Mouse (Mus musculus) right cerebral cortex, postnatal 25 days (tissue): Measurements from ENCODE around the gene Dnajc28.

Source experiments
- DNase-seq: peaks from one replicate; pipeline ENCODE4 v3.0.0; 2022

The Dnajc28 gene

GRCm38 (mm10) chr16:91586244-91586643 lies 32.6 kb downstream of the Dnajc28 start:
- no peak for DNase-seq

- no peak for DNase-seq
Measured at GRCm38 (mm10) chr16:91585617-91586016, 33.2 kb downstream of the Dnajc28 start.

DNA sequence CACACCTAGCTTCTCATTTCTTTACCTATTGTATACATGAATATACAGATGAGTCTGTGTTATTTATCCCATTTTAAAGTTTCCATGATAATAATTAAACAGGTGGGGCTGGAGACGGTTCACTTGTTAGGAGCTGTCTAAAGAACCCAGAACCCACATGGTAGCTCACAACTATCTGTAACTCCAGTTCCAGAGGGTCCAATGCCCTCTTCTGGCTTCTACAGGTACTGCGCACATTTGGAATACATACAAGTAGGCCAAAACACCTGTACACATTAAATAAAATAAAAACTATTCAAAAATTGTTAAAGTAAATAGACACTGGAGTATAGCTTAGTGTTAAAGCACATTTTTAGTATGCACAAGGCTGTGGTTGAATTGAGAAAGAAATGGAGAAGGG lies 36.5 kb downstream of the Dnajc28 start:
- no peak for DNase-seq

- no peak for DNase-seq
Measured at GRCm38 (mm10) chr16:91578980-91579720, 39.7 kb downstream of the Dnajc28 start.

DNA sequence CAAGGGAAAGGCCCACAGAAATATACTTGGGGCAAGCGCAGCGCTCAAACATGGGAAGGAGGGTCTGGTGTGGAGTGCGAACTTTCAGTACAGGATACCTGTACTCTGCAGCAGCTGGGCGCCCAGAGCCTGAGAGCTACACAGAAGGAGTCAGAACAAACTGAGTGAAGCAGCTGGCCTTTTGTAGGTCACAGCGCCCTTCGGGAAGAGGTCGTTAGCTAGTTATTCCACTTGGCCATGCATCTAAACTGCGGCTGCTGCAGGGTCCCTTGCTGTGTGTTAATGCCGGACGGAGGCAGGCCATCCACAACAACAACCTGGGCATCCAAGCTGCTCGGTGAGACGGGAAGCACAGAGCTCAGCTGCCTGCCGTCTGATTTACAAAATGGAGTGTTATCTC lies 43.7 kb downstream of the Dnajc28 start:
- no peak for DNase-seq

GRCm38 (mm10) chr16:91571105-91571504 lies 47.7 kb downstream of the Dnajc28 start:
- DNase-seq, result no peak

DNA sequence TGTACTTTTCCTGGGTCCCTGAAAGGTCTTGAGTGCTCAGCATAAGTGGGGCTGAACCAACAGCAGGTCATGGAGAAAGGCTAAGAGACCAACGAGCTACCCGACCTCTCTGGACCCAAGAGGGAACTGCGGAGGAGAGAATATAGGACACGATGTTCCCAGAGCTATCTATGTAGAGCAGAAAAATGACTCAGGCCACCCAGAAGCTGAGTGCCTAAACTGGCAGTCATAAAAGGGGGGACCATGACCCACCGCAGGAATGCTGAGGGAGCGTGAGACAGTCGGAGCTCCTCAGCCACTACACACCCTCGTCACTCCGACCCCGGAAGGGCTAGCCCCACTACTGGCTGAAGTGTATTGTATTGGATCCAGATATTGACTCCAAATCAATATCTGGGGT lies 49.9 kb downstream of the Dnajc28 start:
- DNase-seq, result no peak

GRCm38 (mm10) chr16:91566002-91566401 lies 52.8 kb downstream of the Dnajc28 start:
- DNase-seq, result no peak

GRCm38 (mm10) chr16:91565292-91565951 lies 53.4 kb downstream of the Dnajc28 start:
- no peak for DNase-seq

- no peak for DNase-seq
Measured at GRCm38 (mm10) chr16:91564580-91565291, 54.1 kb downstream of the Dnajc28 start.
